ENCODE assay signal across 17 mouse cellular contexts in genomic region chr16:42262935-42263542, GRCm38 (mm10).
"Had no signal": no experiment of that assay in that cellular context is flagged by ENCODE, and none has a peak within 500 bp of the region (broad histone marks: within the 10 kb centered on the region; RNA-seq: fewer than 3 reads in every experiment).

No protein-coding gene starts in this region.

- H3K4me1 ChIP-seq: kidney, embryonic 15.5 days; limb, embryonic 12.5 days; limb, embryonic 15.5 days; midbrain, embryonic 12.5 days had no signal

- DNase-seq: kidney, postnatal 10 days; kidney, postnatal 36 days; left cerebral cortex, postnatal 4 days; liver, postnatal 0 days; lung, embryonic 14.5 days; thymus, adult 18-20 months; thymus, postnatal 36 days had no signal

- H3K9me3 ChIP-seq: kidney, embryonic 15.5 days; limb, embryonic 12.5 days; limb, embryonic 15.5 days; midbrain, embryonic 12.5 days had no signal

- H3K9ac ChIP-seq: kidney, embryonic 15.5 days; limb, embryonic 12.5 days; limb, embryonic 15.5 days; liver, embryonic 14.5 days; liver, postnatal 0 days; lung, embryonic 14.5 days; midbrain, embryonic 12.5 days had no signal

- H3K36me3 ChIP-seq: kidney, embryonic 15.5 days; limb, embryonic 12.5 days; limb, embryonic 15.5 days; midbrain, embryonic 12.5 days had no signal

- H3K27ac ChIP-seq: kidney, embryonic 15.5 days; limb, embryonic 12.5 days; limb, embryonic 15.5 days; liver, embryonic 14.5 days; macrophage; midbrain, embryonic 12.5 days had no signal

- H3K4me2 ChIP-seq: kidney, embryonic 15.5 days; limb, embryonic 12.5 days; limb, embryonic 15.5 days; liver, embryonic 11.5 days; lung, embryonic 14.5 days; midbrain, embryonic 12.5 days had no signal

- ATAC-seq: liver, postnatal 0 days; lung, postnatal 0 days; midbrain, embryonic 16.5 days had no signal

- H3K4me3 ChIP-seq: kidney, embryonic 15.5 days; limb, embryonic 12.5 days; limb, embryonic 15.5 days; midbrain, embryonic 12.5 days; myocyte had no signal

- H3K27me3 ChIP-seq: kidney, embryonic 15.5 days; limb, embryonic 12.5 days; limb, embryonic 15.5 days; midbrain, embryonic 12.5 days had no signal
